Mouse (Mus musculus) stomach, postnatal 0 days (tissue): Measurements from ENCODE around the gene 4921517D22Rik. TPM values are rescaled to one million over a fixed set of nuclear protein-coding genes. Genes with fewer than 3 reads are reported as not detected.

Experiments used
- ATAC-seq: fragments of 200-750 bp; cut with Nextera tagmentation; 2 replicates; pipeline ENCODE4 v1.8.0; 2017; ENCODE audit not compliant: low FRiP score, low TSS enrichment
- DNase-seq: peaks from one replicate; pipeline ENCODE4 v3.0.0-alpha.2; 2016; ENCODE audit warnings: low spot score
- H3K27ac ChIP-seq: fragments of 300-500 bp; sonication (generic); replicated peaks from 2 replicates; pipeline ENCODE4 v1.5.1; 2014; ENCODE audit warnings: mild to moderate bottlenecking, control low read depth
- H3K27me3 ChIP-seq: fragments of 300-500 bp; sonication (generic); 2 replicates; pipeline ENCODE4 v1.6.1; 2014; ENCODE audit warnings: low read length; ENCODE audit not compliant: control insufficient read depth, insufficient read depth
- H3K36me3 ChIP-seq: fragments of 300-500 bp; sonication (generic); 2 replicates; pipeline ENCODE4 v1.6.1; 2014; ENCODE audit warnings: low read length, mixed read lengths; ENCODE audit not compliant: control insufficient read depth, insufficient read depth
- H3K4me1 ChIP-seq: fragments of 300-500 bp; sonication (generic); replicated peaks from 2 replicates; pipeline ENCODE4 v1.6.1; 2014; ENCODE audit warnings: antibody characterized with exemption; ENCODE audit not compliant: control insufficient read depth, insufficient read depth
- H3K4me2 ChIP-seq: fragments of 300-500 bp; sonication (generic); replicated peaks from 2 replicates; pipeline ENCODE4 v1.6.1; 2014; ENCODE audit warnings: low read depth, mild to moderate bottlenecking, control low read depth, moderate library complexity
- H3K4me3 ChIP-seq: fragments of 300-500 bp; sonication (generic); 2 replicates; pipeline ENCODE4 v1.5.1; 2014; ENCODE audit warnings: low read depth, low read length, control low read depth
- H3K9ac ChIP-seq: fragments of 300-500 bp; sonication (generic); 2 replicates; pipeline ENCODE4 v1.6.1; 2014; ENCODE audit warnings: mild to moderate bottlenecking, low read length, control low read depth, mixed read lengths
- H3K9me3 ChIP-seq: fragments of 300-500 bp; sonication (generic); 2 replicates; pipeline ENCODE4 v1.6.1; 2016; ENCODE audit warnings: low read length; ENCODE audit not compliant: control insufficient read depth
- CTCF ChIP-seq: IDR thresholded peaks from 2 replicates; pipeline ENCODE4 v1.5.1; 2016; ENCODE audit warnings: antibody characterized with exemption, low read depth, mild to moderate bottlenecking, moderate library complexity
- EP300 ChIP-seq: optimal IDR thresholded peaks from 2 replicates; pipeline ENCODE3; 2016; ENCODE audit warnings: antibody characterized with exemption
- WGBS: fragments of 180-500 bp; shearing (Covaris S2); extraction: QIAGEN DNeasy Blood & Tissue Kit; methylation state at CpG from one replicate; pipeline ENCODE4 v1.1.7; 2014; 5-methylcytosine and 5-hydroxymethylcytosine counted together
- polyA plus RNA-seq: library from polyadenylated mRNA; unstranded; fragments of >200 nt; fragmentation: Nextera tagmentation; extraction: Ambion mirVana; gene quantifications from 2 replicates; pipeline ENCODE4 v1.2.1, GENCODE M21; 2015

The 4921517D22Rik gene
- polyA plus RNA-seq, 1 experiment from 2014 or later, result not detected

DNA sequence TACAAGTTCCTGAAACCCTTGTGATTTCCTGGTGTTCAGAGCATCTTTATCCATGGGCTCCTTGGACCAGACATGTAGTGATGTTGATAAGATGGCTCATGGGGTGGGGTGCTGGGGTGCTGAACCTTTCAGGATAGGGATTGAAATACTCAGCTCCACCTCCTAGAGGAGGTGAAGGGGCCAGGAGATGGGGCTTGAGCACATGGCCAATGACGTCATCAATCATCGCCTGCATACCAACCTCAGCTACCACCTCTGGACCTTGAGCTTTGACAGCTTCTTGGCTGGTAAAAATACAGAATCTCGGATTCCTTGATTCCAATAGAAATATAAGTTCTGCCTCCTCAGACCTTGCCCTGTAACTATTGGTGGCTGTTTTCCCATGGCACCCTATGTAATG, 48.4 kb downstream of the 4921517D22Rik start:
- H3K27ac ChIP-seq, result no peak overlapping the region
- H3K4me1 ChIP-seq, result no peaks in the 10 kb centered on the region
- no peak overlapping the region for H3K4me3 ChIP-seq
- ATAC-seq (no peak), DNase-seq (no peak)
- 89% methylated on average over 3 of the region's 3 CpGs for WGBS
- no peak overlapping the region for H3K9ac ChIP-seq
- H3K9me3 ChIP-seq, result no peaks in the 10 kb centered on the region
- TF ChIP-seq EP300 (no peak), CTCF (no peak)
- H3K4me2 ChIP-seq, result no peak overlapping the region
- H3K36me3 ChIP-seq, result no peaks in the 10 kb centered on the region
- H3K27me3 ChIP-seq, result no peaks in the 10 kb centered on the region

DNA sequence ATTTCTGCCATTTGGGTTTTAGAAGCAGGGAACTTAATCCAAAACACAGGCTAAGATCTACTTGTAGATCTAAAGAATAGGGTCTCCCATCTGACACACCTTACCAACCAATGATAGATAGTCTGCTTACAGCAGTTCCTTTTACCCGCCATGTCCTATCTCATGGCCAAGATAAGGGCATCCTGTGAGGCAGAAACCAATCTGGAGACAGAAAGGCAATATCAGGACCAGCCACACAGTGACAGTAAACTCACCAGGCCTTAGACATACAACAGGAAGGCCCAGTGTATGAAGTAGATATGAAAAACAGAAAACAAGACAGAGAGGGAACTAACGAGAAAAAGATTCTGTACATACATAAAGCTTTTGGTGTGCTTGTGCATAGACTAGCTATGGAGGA, 51.1 kb downstream of the 4921517D22Rik start:
- WGBS, result 80% methylated on average over 2 of the region's 2 CpGs
- Histone ChIP-seq H3K9ac (no peak overlapping the region), H3K4me1 (no peaks in the 10 kb centered on the region), H3K4me3 (no peak overlapping the region), H3K36me3 (peaks cover 3% of the 10 kb centered on the region; the same call in 1 of the 2 replicates), H3K27ac (no peak overlapping the region), H3K4me2 (no peak overlapping the region), H3K27me3 (no peaks in the 10 kb centered on the region), H3K9me3 (no peaks in the 10 kb centered on the region)
- TF ChIP-seq EP300 (no peak), CTCF (no peak)
- no peak for ATAC-seq
- DNase-seq, result no peak

DNA sequence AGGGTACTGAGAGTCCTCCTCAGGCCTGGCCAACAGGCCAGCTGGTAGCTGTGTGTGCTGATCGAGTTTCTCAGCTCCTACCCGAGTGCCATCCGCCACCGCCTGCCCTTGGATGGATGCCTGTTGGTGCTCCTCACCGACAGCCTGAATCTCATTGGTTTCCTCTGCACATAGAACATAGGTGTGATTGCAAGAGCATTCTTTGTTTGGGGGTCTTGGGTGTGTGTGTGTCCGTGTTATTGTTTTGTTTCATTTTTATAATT, 53.8 kb downstream of the 4921517D22Rik start:
- Histone ChIP-seq H3K4me2 (no peak overlapping the region), H3K9me3 (no peaks in the 10 kb centered on the region), H3K9ac (no peak overlapping the region), H3K4me3 (no peak overlapping the region), H3K27ac (no peak overlapping the region), H3K36me3 (peaks cover 6% of the 10 kb centered on the region), H3K27me3 (no peaks in the 10 kb centered on the region), H3K4me1 (no peaks in the 10 kb centered on the region)
- ATAC-seq (no peak), DNase-seq (no peak)
- WGBS, result 80% methylated on average over 6 of the region's 6 CpGs
- TF ChIP-seq EP300, result no peak
- no peak for TF ChIP-seq CTCF

DNA sequence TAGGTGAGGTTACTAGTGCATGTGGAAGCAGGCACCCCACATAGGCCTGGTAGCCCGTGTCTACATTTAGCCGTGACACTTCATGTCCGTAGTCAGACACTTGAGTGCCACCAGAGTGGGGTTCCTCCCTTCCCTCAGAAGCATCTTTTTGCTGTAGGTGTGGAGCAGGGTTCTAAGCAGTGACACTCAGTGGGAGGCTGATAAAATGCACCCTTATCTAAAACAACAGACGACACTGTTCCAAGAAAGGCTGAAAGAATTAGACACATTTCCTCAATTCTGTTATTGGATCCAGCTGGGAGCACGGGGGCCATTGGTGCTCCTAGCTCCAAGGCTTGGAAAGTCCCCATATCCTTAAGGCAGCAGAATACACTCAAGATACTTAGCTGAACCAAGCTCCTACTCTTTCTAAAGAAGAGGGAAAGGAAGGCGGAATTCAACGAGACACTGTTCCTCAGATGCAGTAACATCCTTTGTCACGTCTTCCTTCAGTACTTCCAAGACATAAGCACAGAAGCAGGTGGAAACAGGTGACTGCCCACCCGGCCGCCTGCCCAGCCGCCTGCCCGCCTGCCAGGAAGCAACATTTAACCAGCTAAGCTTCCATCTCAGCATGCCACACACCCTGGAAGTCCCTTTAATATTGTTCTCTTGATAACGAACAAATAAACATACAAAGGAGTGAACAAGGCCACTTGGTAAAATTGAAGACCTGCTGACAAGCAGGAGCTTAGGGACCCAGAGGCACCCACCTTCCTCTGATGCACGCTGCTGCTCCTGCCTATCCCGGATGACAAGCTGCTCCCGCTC, 54.3 kb downstream of the 4921517D22Rik start:
- ATAC-seq (no peak), DNase-seq (peak; percentile 5)
- no peak overlapping the region for H3K27ac ChIP-seq
- no peak for TF ChIP-seq CTCF
- no peak for TF ChIP-seq EP300
- no peaks in the 10 kb centered on the region for H3K27me3 ChIP-seq
- no peaks in the 10 kb centered on the region for H3K9me3 ChIP-seq
- peaks cover 6% of the 10 kb centered on the region for H3K36me3 ChIP-seq
- no peak overlapping the region for H3K4me2 ChIP-seq
- no peak overlapping the region for H3K4me3 ChIP-seq
- H3K9ac ChIP-seq, result no peak overlapping the region
- WGBS, result 83% methylated on average over 16 of the region's 16 CpGs
- no peaks in the 10 kb centered on the region for H3K4me1 ChIP-seq

DNA sequence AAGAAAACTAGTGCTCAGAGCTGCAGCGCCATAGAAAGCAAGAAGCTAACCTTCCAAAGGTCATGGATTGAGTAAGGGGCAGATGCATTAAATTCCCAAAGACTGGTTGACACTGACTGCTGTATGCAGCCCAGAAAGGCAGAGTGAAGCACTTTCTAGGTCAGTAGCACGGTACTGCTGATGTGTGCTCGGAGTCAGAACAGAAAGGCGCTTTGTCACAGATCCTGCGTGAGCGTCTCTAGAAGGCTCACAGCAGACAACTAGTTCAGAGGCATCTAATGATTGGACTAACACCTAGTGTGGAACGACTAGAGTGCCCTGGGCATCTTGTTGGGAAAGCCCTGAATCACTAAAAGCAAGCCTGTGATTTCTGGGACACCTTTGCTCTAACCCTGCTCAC, 56.1 kb downstream of the 4921517D22Rik start:
- ATAC-seq, result no peak
- no peak overlapping the region for H3K4me2 ChIP-seq
- H3K4me1 ChIP-seq, result no peaks in the 10 kb centered on the region
- TF ChIP-seq CTCF (no peak), EP300 (no peak)
- WGBS, result 94% methylated on average over 7 of the region's 7 CpGs
- no peak overlapping the region for H3K9ac ChIP-seq
- DNase-seq, result no peak
- no peaks in the 10 kb centered on the region for H3K27me3 ChIP-seq
- H3K36me3 ChIP-seq, result peaks cover 19% of the 10 kb centered on the region
- H3K9me3 ChIP-seq, result no peaks in the 10 kb centered on the region
- no peak overlapping the region for H3K27ac ChIP-seq
- no peak overlapping the region for H3K4me3 ChIP-seq

Other genes starting within 250 kb of the 4921517D22Rik start
- 10.2 and 12.4 TPM in 2 replicates for gene Agtpbp1, start 108.9 kb downstream of the 4921517D22Rik start, polyA plus RNA-seq
- 58.8 and 63.2 TPM in 2 replicates for gene Naa35, start 108.8 kb downstream of the 4921517D22Rik start, polyA plus RNA-seq
- 54.3 and 54.6 TPM in 2 replicates for gene Golm1, start 18.3 kb downstream of the 4921517D22Rik start, polyA plus RNA-seq
- gene Spata31d1a, start 16.2 kb upstream of the 4921517D22Rik start, polyA plus RNA-seq, result 0.02 TPM in 1 of 2 replicates, not detected in the other
- gene Spata31d1b, start 18.2 kb upstream of the 4921517D22Rik start, polyA plus RNA-seq, result 0.02 TPM in 1 of 2 replicates, not detected in the other
- gene Spata31d1d, start 37.6 kb upstream of the 4921517D22Rik start, polyA plus RNA-seq, result not detected in 2 replicates
- gene 1700014D04Rik, start 52.6 kb upstream of the 4921517D22Rik start, polyA plus RNA-seq, result 0.02 TPM in 1 of 2 replicates, not detected in the other
- 73.4 and 77.1 TPM in 2 replicates for gene Isca1, start 75.7 kb upstream of the 4921517D22Rik start, polyA plus RNA-seq
- gene Gm49354, start 88.1 kb upstream of the 4921517D22Rik start, polyA plus RNA-seq, result not detected in 2 replicates
- gene Tut7, start 129.0 kb upstream of the 4921517D22Rik start, polyA plus RNA-seq, result 29.1 and 31.6 TPM in 2 replicates